Mouse (Mus musculus) forebrain, embryonic 12.5 days (tissue): ENCODE results near the gene Fut9. TPM values are rescaled to one million over a fixed set of nuclear protein-coding genes. Genes with fewer than 3 reads are reported as not detected.
A peak's percentile ranks its signal among the peaks of the same experiment; 100 is the strongest.

Experiments
- ATAC-seq: fragments of 200-750 bp; cut with Nextera tagmentation; 2 replicates; pipeline ENCODE4 v1.8.0; 2017; ENCODE audit warnings: moderate TSS enrichment; ENCODE audit not compliant: low FRiP score
- H3K27ac ChIP-seq: fragments of 300-500 bp; sonication (generic); 2 replicates; pipeline ENCODE4 v1.5.1; 2016; ENCODE audit warnings: mild to moderate bottlenecking
- H3K27me3 ChIP-seq: fragments of 300-500 bp; sonication (generic); 2 replicates; pipeline ENCODE4 v1.6.1; 2016; ENCODE audit warnings: mild to moderate bottlenecking
- H3K36me3 ChIP-seq: fragments of 300-500 bp; sonication (generic); replicated peaks from 2 replicates; pipeline ENCODE4 v1.6.1; 2016; ENCODE audit warnings: mild to moderate bottlenecking
- H3K4me1 ChIP-seq: fragments of 300-500 bp; sonication (generic); 2 replicates; pipeline ENCODE4 v1.6.1; 2016
- H3K4me2 ChIP-seq: fragments of 300-500 bp; sonication (generic); 2 replicates; pipeline ENCODE4 v1.6.1; 2016; ENCODE audit warnings: mild to moderate bottlenecking, moderate library complexity
- H3K4me3 ChIP-seq: fragments of 300-500 bp; sonication (generic); replicated peaks from 2 replicates; pipeline ENCODE4 v1.5.1; 2016; ENCODE audit warnings: mild to moderate bottlenecking
- H3K9ac ChIP-seq: fragments of 300-500 bp; sonication (generic); 2 replicates; pipeline ENCODE4 v1.6.1; 2016; ENCODE audit warnings: mild to moderate bottlenecking
- H3K9me3 ChIP-seq: fragments of 300-500 bp; sonication (generic); 2 replicates; pipeline ENCODE4 v1.6.1; 2016
- WGBS: fragments of 180-500 bp; shearing (Covaris S2); methylation state at CpG from one replicate; pipeline ENCODE4 v1.1.7; 2016; 5-methylcytosine and 5-hydroxymethylcytosine counted together
- polyA plus RNA-seq: library from polyadenylated mRNA; unstranded; fragments of >200 nt; fragmentation: Nextera tagmentation; extraction: Ambion mirVana; gene quantifications from 2 replicates; pipeline ENCODE4 v1.2.1, GENCODE M21; 2016

Fut9 gene
- 11.5 and 13.7 TPM in 2 replicates for polyA plus RNA-seq

DNA sequence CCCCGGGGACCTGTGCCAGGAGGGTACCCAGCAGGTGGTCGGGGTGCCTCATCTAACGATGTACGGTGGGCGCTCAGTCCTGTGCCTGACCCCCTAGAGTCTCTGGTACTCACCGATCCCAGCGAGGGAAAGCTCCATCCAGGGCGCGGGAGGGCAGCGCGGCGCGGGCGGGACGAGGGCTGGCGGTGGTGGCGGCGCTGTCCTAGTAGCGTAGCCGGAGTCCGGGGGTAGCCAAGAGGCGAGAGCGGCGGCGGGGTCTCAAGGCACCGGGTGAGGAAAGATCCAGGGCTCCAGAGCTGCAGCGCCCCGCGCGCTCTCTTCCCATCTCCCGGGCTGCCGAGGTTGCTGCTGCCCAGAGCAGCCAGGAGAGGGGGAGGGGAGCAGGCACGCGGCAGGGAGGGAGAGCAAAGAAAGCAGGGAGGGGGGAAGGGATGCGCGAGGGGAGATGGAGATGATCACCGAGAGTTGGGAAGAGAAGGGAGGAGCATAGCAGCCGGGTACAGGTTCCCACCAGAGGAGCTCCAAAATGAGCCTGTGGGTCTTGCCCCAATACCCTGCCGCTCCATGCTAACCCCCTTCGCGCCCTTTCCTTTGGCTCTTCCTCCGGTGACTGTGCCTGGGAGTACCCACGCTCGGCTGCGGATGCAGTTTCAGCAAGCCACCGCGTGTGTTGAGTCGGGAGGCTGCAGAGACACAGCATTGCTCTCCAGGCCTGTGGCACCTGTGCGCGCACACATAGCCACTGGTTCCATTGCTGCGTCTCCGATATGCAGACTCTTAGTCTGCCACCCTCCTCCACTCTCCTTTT is at the start of gene Fut9:
TSS of gene Fut9 (minus strand) at position 769 of the 808 bp plus-strand sequence.
- peak within 1 kb of the TSS; percentile 88 for H3K27ac ChIP-seq
- no peaks in the 10 kb centered on the region for H3K27me3 ChIP-seq
- ATAC-seq = peak; percentile 94
- peak within 1 kb of the TSS; percentile 85 for H3K9ac ChIP-seq
- H3K9me3 ChIP-seq = no peaks in the 10 kb centered on the region
- peaks cover 11% of the 10 kb centered on the region for H3K4me1 ChIP-seq
- WGBS = under 1% methylated on average over 52 of the region's 52 CpGs
- H3K4me2 ChIP-seq = peak within 1 kb of the TSS; percentile 77
- no peaks in the 10 kb centered on the region for H3K36me3 ChIP-seq
- peak within 1 kb of the TSS; percentile 68 for H3K4me3 ChIP-seq

DNA sequence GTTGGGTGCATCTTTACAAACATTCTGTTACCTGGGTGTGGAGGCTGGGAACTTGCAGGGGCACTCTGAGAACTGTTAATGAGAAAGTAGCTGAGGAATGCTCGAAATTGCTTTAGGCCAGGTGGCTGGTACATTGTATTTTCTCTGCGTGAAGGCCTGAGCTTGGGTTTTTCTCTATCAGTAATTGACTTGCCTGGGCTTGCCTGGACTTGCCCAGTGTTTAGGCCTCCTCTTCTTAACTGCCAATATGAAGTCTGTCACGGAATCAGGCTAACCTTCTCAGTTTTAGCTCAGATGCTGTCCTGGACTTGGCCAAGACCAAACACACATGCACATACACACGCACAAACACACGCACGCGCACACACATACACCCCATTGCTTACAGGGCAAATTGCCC is 15.7 kb upstream of the Fut9 start:
- no peak overlapping the region for H3K9ac ChIP-seq
- ATAC-seq = 0 out of 2 replicates have a peak, but pooled peaks have one; percentile 49
- no peak overlapping the region for H3K4me3 ChIP-seq
- H3K9me3 ChIP-seq = no peaks in the 10 kb centered on the region
- no peak overlapping the region for H3K27ac ChIP-seq
- H3K4me1 ChIP-seq = no peaks in the 10 kb centered on the region
- H3K27me3 ChIP-seq = no peaks in the 10 kb centered on the region
- H3K4me2 ChIP-seq = no peak overlapping the region
- 86% methylated on average over 7 of the region's 7 CpGs for WGBS
- H3K36me3 ChIP-seq = no peaks in the 10 kb centered on the region

DNA sequence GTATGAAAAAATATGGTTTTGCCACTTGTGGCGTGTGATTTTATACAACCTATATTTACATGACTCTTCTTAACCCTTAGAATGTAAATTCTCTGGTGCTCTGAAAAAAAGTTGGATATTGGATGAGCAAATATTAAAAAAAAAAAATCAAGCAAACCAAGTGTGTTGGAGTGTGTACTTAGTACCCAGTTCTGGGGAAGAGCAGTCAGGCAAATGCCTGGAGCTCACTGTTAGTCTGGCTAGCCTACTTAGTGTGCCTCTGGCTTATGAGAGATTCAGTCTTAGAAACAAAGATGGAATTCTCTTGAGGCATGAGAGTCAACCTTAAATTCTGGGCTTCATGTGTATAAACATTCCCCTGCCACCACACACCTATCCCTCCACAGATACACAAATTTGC is 13.3 kb upstream of the Fut9 start:
- Histone ChIP-seq H3K9me3 (no peaks in the 10 kb centered on the region), H3K36me3 (no peaks in the 10 kb centered on the region), H3K4me2 (no peak overlapping the region), H3K27ac (no peak overlapping the region), H3K27me3 (no peaks in the 10 kb centered on the region), H3K9ac (no peak overlapping the region), H3K4me3 (no peak overlapping the region), H3K4me1 (no peaks in the 10 kb centered on the region)
- WGBS = 95% methylated on average over 1 of the region's 1 CpGs
- ATAC-seq = no peak

DNA sequence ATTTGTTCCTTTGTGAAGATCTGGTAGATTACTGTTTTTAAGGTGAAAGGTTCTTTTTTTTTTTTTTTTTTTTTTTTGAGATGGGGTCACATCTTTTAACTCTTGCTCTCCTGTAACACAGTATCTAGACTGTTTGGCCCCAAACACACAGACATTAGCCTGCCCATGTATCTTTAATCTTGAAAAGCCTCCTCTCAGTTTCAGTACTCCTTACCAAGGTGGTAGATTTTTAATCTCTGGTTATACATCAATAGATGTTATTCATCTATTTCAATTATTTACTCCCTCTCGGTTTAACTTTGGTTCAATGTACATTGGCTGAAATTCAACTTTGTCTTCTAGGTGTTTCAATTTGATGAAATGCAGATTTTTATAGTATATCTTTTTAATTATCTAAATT is 10.0 kb upstream of the Fut9 start:
- WGBS = 100% methylated on average over 1 of the region's 1 CpGs
- no peak overlapping the region for H3K4me2 ChIP-seq
- H3K9me3 ChIP-seq = no peaks in the 10 kb centered on the region
- no peak overlapping the region for H3K9ac ChIP-seq
- H3K27me3 ChIP-seq = no peaks in the 10 kb centered on the region
- H3K27ac ChIP-seq = no peak overlapping the region
- no peak for ATAC-seq
- no peaks in the 10 kb centered on the region for H3K4me1 ChIP-seq
- H3K36me3 ChIP-seq = no peaks in the 10 kb centered on the region
- no peak overlapping the region for H3K4me3 ChIP-seq

DNA sequence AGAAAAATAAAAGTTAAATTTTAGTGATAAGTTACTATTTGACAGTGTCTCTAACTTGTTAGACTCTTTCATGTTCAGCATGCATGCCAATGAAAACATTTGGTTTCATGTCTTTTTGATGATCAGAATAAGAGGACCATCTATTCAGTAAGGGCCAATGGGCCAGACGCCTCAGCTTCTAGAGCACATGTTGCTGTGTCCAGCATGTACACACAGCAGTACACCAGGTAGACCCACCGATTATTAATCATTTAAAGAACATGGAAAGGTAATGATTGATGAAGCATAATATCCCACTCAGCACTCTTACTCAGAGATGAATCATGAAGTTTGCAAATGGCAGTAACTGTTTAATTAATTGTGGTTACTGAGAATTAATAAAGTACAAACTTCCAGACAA is 1.7 kb upstream of the Fut9 start:
- ATAC-seq = no peak
- Histone ChIP-seq H3K27me3 (no peaks in the 10 kb centered on the region), H3K4me1 (peaks cover 11% of the 10 kb centered on the region), H3K9me3 (no peaks in the 10 kb centered on the region), H3K4me3 (no peak overlapping the region), H3K9ac (no peak overlapping the region), H3K27ac (no peak overlapping the region), H3K36me3 (no peaks in the 10 kb centered on the region), H3K4me2 (no peak overlapping the region)
- 86% methylated on average over 2 of the region's 2 CpGs for WGBS

DNA sequence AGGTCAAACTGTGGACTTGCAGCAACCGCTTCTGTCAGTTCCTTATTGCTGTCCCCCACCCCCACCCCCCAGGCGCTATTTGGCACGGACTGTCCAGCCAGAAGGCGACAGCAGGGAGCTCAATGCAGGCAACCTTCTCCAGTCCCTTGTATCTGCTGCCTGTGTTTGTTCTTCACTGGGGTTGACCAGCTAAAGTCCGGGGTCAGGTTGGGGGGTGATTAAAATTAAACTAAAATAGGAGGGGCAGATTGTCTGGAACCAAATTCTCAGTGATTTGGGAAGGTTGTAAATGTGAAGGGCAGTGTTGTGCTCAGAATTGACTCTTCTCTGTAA is 206 bp upstream of the Fut9 start:
- Histone ChIP-seq H3K27me3 (no peaks in the 10 kb centered on the region), H3K27ac (peak overlapping the region; percentile 88), H3K9ac (peak overlapping the region; percentile 85), H3K4me3 (peak overlapping the region; percentile 68), H3K4me2 (peak overlapping the region; percentile 77), H3K36me3 (no peaks in the 10 kb centered on the region), H3K4me1 (peaks cover 11% of the 10 kb centered on the region), H3K9me3 (no peaks in the 10 kb centered on the region)
- whole genome bisulfite sequencing = 1% methylated on average over 5 of the region's 5 CpGs
- ATAC-seq = peak; percentile 60

DNA sequence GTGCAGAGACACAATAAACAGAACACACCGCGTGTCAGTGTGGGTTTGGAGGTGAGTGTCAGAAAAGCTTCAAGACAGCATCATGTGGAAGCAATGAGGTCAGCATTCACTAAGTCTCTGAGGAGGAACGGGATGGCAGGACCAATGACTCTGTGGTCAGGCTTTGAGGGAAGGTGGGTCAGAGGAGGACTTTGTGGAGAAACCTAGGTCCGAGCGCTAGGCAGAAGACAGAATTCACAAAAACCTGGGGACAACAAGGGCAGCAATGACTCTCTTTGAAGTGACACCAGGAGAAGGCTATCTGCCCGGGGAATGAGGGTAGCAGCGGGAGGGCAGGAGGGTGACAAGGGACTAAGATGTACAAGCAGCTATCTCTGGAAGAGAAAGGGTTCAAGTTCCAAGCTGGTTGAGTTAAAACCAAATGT is 981 bp downstream of the Fut9 start:
- peak overlapping the region; percentile 68 for H3K4me3 ChIP-seq
- H3K4me2 ChIP-seq = peak overlapping the region; percentile 77
- H3K4me1 ChIP-seq = peaks cover 11% of the 10 kb centered on the region
- H3K27me3 ChIP-seq = no peaks in the 10 kb centered on the region
- peak overlapping the region; percentile 85 for H3K9ac ChIP-seq
- peak overlapping the region; percentile 88 for H3K27ac ChIP-seq
- no peaks in the 10 kb centered on the region for H3K9me3 ChIP-seq
- no peaks in the 10 kb centered on the region for H3K36me3 ChIP-seq
- under 1% methylated on average over 7 of the region's 7 CpGs for WGBS
- ATAC-seq = peak; percentile 27

DNA sequence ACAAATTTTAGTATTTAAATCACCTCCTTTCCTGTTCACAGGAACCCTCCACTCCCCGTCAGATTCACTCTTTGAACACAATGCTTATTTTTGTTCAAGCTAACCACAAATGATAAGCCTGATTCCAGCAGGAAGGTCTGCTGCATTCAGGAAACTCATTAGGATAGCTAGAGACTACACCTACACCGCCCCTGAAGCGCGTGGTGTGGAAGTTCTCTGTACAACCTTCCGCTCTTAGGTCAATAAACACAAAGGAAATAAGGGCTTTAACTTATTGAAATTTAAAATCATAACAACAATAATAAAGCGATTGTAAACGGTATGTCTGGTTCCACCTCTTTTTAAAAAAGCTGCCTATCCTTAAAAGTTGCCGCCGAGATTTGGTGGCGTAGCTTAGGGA is 1.6 kb downstream of the Fut9 start:
- H3K9ac ChIP-seq = peak overlapping the region; percentile 85
- WGBS = 13% methylated on average over 10 of the region's 10 CpGs
- H3K36me3 ChIP-seq = no peaks in the 10 kb centered on the region
- no peak for ATAC-seq
- H3K4me2 ChIP-seq = peak overlapping the region; percentile 77
- H3K27ac ChIP-seq = no peak overlapping the region
- no peaks in the 10 kb centered on the region for H3K9me3 ChIP-seq
- H3K4me3 ChIP-seq = peak overlapping the region; percentile 68
- peaks cover 11% of the 10 kb centered on the region for H3K4me1 ChIP-seq
- no peaks in the 10 kb centered on the region for H3K27me3 ChIP-seq

DNA sequence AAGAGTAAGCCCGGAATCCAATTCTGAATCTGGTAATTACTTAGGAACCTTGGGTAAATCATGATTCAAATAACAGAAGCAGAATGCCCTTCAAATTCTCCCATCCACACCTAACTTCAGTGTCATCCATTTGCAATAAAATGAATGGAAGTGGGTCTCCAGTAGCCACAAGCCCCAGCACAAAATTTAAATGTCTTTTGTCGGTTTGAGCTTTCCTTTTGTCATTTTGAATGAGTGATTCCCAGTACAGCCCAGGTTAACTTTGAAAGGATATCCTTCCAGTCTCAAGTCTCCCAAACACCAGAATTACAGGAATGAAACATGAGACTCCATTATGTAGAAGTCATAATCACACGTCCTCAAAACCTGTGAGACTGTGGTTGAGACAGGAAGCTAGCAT is 3.9 kb downstream of the Fut9 start:
- Histone ChIP-seq H3K27me3 (no peaks in the 10 kb centered on the region), H3K36me3 (no peaks in the 10 kb centered on the region), H3K9ac (no peak overlapping the region), H3K4me1 (peaks cover 11% of the 10 kb centered on the region), H3K27ac (no peak overlapping the region), H3K4me3 (no peak overlapping the region), H3K4me2 (no peak overlapping the region), H3K9me3 (no peaks in the 10 kb centered on the region)
- ATAC-seq = no peak
- WGBS = 44% methylated on average over 3 of the region's 3 CpGs

DNA sequence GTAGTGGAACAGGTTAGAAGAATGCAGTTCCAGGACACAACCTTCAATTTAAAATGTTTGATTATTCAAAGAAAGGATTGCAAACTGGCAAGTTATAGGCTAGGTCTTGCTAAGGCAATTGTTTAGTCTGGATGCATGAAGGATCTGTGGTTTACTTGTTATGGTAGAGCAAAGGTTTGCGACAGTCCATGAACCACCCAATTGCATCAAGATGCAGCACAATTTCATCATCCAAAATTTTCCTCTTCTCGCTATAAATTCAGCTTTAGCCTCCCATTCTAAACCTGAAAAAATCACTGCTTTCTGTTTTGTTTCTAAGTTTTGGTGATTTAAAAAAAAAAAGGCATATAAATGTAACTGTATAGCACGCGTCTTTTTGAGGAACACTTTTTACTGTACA is 14.8 kb downstream of the Fut9 start:
- Histone ChIP-seq H3K4me3 (no peak overlapping the region), H3K27me3 (no peaks in the 10 kb centered on the region), H3K27ac (no peak overlapping the region), H3K4me1 (no peaks in the 10 kb centered on the region), H3K9ac (no peak overlapping the region), H3K9me3 (no peaks in the 10 kb centered on the region), H3K36me3 (no peaks in the 10 kb centered on the region), H3K4me2 (no peak overlapping the region)
- no peak for ATAC-seq
- 96% methylated on average over 4 of the region's 4 CpGs for WGBS

DNA sequence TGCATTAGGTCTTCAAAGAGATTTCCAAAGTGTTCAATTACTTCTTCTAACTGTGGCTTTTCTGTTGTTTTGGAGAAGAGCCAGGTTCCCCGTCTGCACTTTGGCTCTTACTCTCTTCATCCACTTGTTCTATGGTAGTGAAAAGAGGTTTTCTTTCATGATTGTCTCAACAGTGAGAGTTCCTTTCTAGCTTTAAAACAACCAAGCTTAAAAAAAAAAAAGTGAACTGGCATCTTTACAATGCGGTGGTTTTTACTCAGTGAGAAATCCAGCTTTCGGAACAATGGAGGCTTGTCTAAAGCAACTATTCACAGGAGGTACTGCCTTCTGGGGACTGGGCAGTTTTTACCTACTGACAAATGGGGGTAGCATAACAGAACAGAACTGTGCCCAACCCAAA is 31.4 kb downstream of the Fut9 start:
- Histone ChIP-seq H3K36me3 (no peaks in the 10 kb centered on the region), H3K9me3 (no peaks in the 10 kb centered on the region), H3K4me2 (no peak overlapping the region), H3K9ac (no peak overlapping the region), H3K27ac (0 out of 2 replicates have a peak overlapping the region, but pooled peaks have one; percentile 36), H3K4me3 (no peak overlapping the region), H3K4me1 (peaks cover 12% of the 10 kb centered on the region; the same call in 1 of the 2 replicates), H3K27me3 (no peaks in the 10 kb centered on the region)
- ATAC-seq = peak; percentile 76; the same call in 1 of the 2 replicates
- 6% methylated on average over 3 of the region's 3 CpGs for WGBS

DNA sequence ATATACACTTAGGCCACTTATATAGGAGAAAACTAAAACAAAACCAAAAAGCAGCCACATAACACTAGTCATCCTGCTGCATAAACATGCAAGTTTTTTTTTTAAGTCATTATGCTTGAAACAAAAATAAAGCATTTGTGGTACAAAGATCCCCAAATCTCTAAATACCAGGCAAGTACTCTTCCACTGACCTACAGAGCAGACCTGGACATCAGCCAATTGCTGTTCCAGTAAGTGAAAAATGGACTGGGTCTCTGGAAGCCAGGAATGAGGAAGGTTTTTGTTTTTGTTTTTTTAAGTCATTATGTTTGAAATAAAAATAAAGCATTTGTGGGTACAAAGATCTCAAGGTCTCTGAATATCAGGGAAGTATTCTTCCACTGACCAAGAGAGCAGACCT is 37.0 kb downstream of the Fut9 start:
- H3K27ac ChIP-seq = no peak overlapping the region

DNA sequence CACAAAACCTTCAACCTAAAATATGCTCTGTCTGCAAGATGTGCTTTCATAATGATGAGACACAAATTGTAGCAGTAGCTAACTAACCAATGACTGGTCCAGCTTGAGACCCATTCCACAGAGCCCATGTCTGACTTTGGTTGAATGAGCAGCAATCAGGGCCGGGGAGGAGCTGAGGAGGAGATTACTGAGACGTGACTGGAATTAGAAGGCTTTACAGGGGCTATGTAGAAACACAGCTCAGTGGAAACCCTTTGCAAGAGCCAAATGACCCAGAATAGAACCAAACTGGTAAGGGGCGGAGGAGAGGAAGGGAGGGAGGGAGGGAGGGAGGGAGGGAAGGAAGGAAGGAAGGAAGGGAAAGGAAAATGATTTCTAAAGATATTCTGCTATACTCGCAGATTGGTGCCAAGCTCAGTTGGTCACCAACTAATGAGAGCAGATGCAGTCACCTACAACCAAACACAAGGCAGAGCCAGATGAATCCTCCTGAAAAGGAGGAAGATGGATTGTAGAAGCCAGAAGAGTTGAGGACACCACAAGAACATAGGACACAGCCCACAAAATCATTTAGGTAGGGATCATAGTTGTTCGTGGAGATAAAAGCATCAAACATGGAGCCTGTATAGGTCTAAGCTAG is 42.0 kb downstream of the Fut9 start:
- WGBS = 61% methylated on average over 4 of the region's 5 CpGs
- no peak overlapping the region for H3K9ac ChIP-seq
- no peaks in the 10 kb centered on the region for H3K36me3 ChIP-seq
- no peak overlapping the region for H3K4me2 ChIP-seq
- H3K27ac ChIP-seq = no peak overlapping the region
- ATAC-seq = peak; percentile 82
- H3K9me3 ChIP-seq = no peaks in the 10 kb centered on the region
- H3K4me1 ChIP-seq = no peaks in the 10 kb centered on the region
- no peak overlapping the region for H3K4me3 ChIP-seq
- no peaks in the 10 kb centered on the region for H3K27me3 ChIP-seq

More for the DNA sequence above, 37.0 kb downstream of the Fut9 start:
- no peaks in the 10 kb centered on the region for H3K4me1 ChIP-seq
- no peaks in the 10 kb centered on the region for H3K27me3 ChIP-seq
- no peak overlapping the region for H3K4me2 ChIP-seq
- no peaks in the 10 kb centered on the region for H3K9me3 ChIP-seq
- H3K36me3 ChIP-seq = no peaks in the 10 kb centered on the region
- H3K9ac ChIP-seq = no peak overlapping the region
- no peak overlapping the region for H3K4me3 ChIP-seq
- ATAC-seq = no peak
